Mouse (Mus musculus) CD4-positive helper T cell, adult 2 months (primary cell): Measurements from ENCODE around the gene Cd164.
A peak's percentile ranks its signal among the peaks of the same experiment; 100 is the strongest.

Source experiments
- DNase-seq: peaks from one replicate; pipeline ENCODE4 v3.0.0-alpha.2; 2012; ENCODE audit warnings: low read depth, missing footprints, low spot score

Gene Cd164

GRCm38 (mm10) chr10:41518981-41519618 lies at the start of gene Cd164:
Gene Cd164 (plus strand): TSS chr10:41519414.
- DNase-seq = peak; percentile 96

- DNase-seq = peak; percentile 40
Observed at GRCm38 (mm10) chr10:41470693-41471092, 48.5 kb upstream of the Cd164 start.

- DNase-seq = no peak
Observed at GRCm38 (mm10) chr10:41472534-41472933, 46.7 kb upstream of the Cd164 start.

GRCm38 (mm10) chr10:41472962-41473481 lies 46.2 kb upstream of the Cd164 start:
- peak; percentile 74 for DNase-seq

- DNase-seq = peak; percentile 78
Observed at GRCm38 (mm10) chr10:41473782-41474468, 45.3 kb upstream of the Cd164 start.

- DNase-seq = no peak
Observed at GRCm38 (mm10) chr10:41474981-41475391, 44.2 kb upstream of the Cd164 start.

- peak; percentile 83 for DNase-seq
Observed at GRCm38 (mm10) chr10:41476171-41477017, 42.8 kb upstream of the Cd164 start, which contains the start of gene Mical1. Gene Mical1 (plus strand): TSS chr10:41476314.

- DNase-seq = no peak
Observed at GRCm38 (mm10) chr10:41477018-41477277, 42.3 kb upstream of the Cd164 start.

- peak; percentile 82 for DNase-seq
Observed at GRCm38 (mm10) chr10:41477278-41478181, 41.7 kb upstream of the Cd164 start.

GRCm38 (mm10) chr10:41479961-41480360 lies 39.3 kb upstream of the Cd164 start:
- DNase-seq = no peak

GRCm38 (mm10) chr10:41480938-41481880 lies 38.0 kb upstream of the Cd164 start:
- DNase-seq = no peak

GRCm38 (mm10) chr10:41482446-41482845 lies 36.8 kb upstream of the Cd164 start:
- DNase-seq = no peak

- DNase-seq = no peak
Observed at GRCm38 (mm10) chr10:41485778-41486177, 33.4 kb upstream of the Cd164 start.

- DNase-seq = no peak
Observed at GRCm38 (mm10) chr10:41486506-41487170, 32.6 kb upstream of the Cd164 start.

GRCm38 (mm10) chr10:41488877-41489276 lies 30.3 kb upstream of the Cd164 start:
- no peak for DNase-seq

- peak; percentile 28 for DNase-seq
Observed at GRCm38 (mm10) chr10:41489294-41489693, 29.9 kb upstream of the Cd164 start.

- peak; percentile 92 for DNase-seq
Observed at GRCm38 (mm10) chr10:41489708-41490517, 29.3 kb upstream of the Cd164 start, which contains the start of the genes Smpd2 and Ppil6. Gene Smpd2 (minus strand): TSS chr10:41490369. Gene Ppil6 (plus strand): TSS chr10:41490439.

GRCm38 (mm10) chr10:41490518-41490873 lies 28.7 kb upstream of the Cd164 start:
- no peak for DNase-seq

GRCm38 (mm10) chr10:41491111-41491510 lies 28.1 kb upstream of the Cd164 start:
- DNase-seq = peak; percentile 53
